Mouse (Mus musculus) kidney, adult 2 months (tissue): ENCODE data around the gene E2f2.

Experiments used
- CTCF ChIP-seq: fragments of 200-500 bp; conservative IDR thresholded peaks from 2 replicates; pipeline ENCODE4 v1.5.1; 2011; ENCODE audit warnings: low read depth, mild to moderate bottlenecking, control low read depth, low read length, moderate library complexity, mixed read lengths; ENCODE audit not compliant: insufficient read depth, insufficient read length
- POLR2A ChIP-seq: fragments of 200-500 bp; IDR thresholded peaks from one replicate; pipeline ENCODE4 v1.6.1; 2011; ENCODE audit warnings: low read depth, low read length, control low read depth

GRCm38 (mm10) chr4:136144927-136145292, 27.3 kb upstream of the E2f2 start:
- no peak for TF ChIP-seq CTCF
- TF ChIP-seq POLR2A = no peak
